Mouse (Mus musculus) activated CD4-positive, CD25-positive, alpha-beta regulatory T cell, adult 4 months (primary cell): ENCODE results near the gene Bckdha. TPM values are rescaled to one million over a fixed set of nuclear protein-coding genes. Genes with fewer than 3 reads are reported as not detected.

Experiments
- ATAC-seq: one replicate; pipeline ENCODE4 v1.8.0; 2017
- polyA plus RNA-seq, 2 experiments: library from polyadenylated mRNA; unstranded; fragments of 100-300 nt; shearing (Covaris generic); gene quantifications; one replicate each; pipeline ENCODE4 v1.2.1; 2017

Bckdha gene
- polyA plus RNA-seq, 2 experiments from 2014 or later, result 15.3 to 15.8 TPM

- no peak for ATAC-seq
These were observed 47.3 kb downstream of the Bckdha start for GRCm38 (mm10) chr7:25611501-25611900.

- ATAC-seq, result no peak
These were observed 48.7 kb downstream of the Bckdha start for GRCm38 (mm10) chr7:25610056-25610455.

GRCm38 (mm10) chr7:25607196-25607595 lies 51.6 kb downstream of the Bckdha start:
- no peak for ATAC-seq

GRCm38 (mm10) chr7:25606625-25607063 lies 52.1 kb downstream of the Bckdha start:
- ATAC-seq, result no peak

GRCm38 (mm10) chr7:25601346-25601745 lies 57.4 kb downstream of the Bckdha start:
- ATAC-seq, result no peak

GRCm38 (mm10) chr7:25600666-25601065 lies 58.1 kb downstream of the Bckdha start:
- ATAC-seq, result no peak

GRCm38 (mm10) chr7:25599663-25600062 lies 59.1 kb downstream of the Bckdha start:
- ATAC-seq, result no peak

- no peak for ATAC-seq
These were observed 64.9 kb downstream of the Bckdha start for GRCm38 (mm10) chr7:25593859-25594258.

GRCm38 (mm10) chr7:25591226-25591625 lies 67.6 kb downstream of the Bckdha start:
- ATAC-seq, result no peak

GRCm38 (mm10) chr7:25585351-25586204 lies 73.2 kb downstream of the Bckdha start:
- ATAC-seq, result no peak

- ATAC-seq, result no peak
These were observed 74.1 kb downstream of the Bckdha start for GRCm38 (mm10) chr7:25584651-25585050.

- ATAC-seq, result no peak
These were observed 76.4 kb downstream of the Bckdha start for GRCm38 (mm10) chr7:25582301-25582810.

Other genes with a start within 250 kb of the Bckdha start
- not detected for gene Cxcl17, start 246.1 kb downstream of the Bckdha start, polyA plus RNA-seq
- under 1 TPM in 1 of 2 experiments, not detected in 1; 0.33 TPM for gene Ceacam1, start 181.4 kb downstream of the Bckdha start, polyA plus RNA-seq
- gene Ceacam2, start 119.1 kb downstream of the Bckdha start, polyA plus RNA-seq, result not detected
- gene Erich4, start 43.1 kb downstream of the Bckdha start, polyA plus RNA-seq, result not detected
- 10 to 100 TPM; 36.4 to 42.7 TPM for gene Dmac2, start 39.6 kb downstream of the Bckdha start, polyA plus RNA-seq
- under 1 TPM; 0.21 to 0.79 TPM for gene B3gnt8, start 32.3 kb downstream of the Bckdha start, polyA plus RNA-seq
- 100 to 1,000 TPM in 1 of 2 experiments, 10 to 100 TPM in 1; 94.5 to 110 TPM for gene Exosc5, start 183 bp upstream of the Bckdha start, polyA plus RNA-seq
- gene Tmem91, start 16.2 kb upstream of the Bckdha start, polyA plus RNA-seq, result 10 to 100 TPM; 10.4 to 11.6 TPM
- 10 to 100 TPM; 54.0 to 70.8 TPM for gene B9d2, start 21.8 kb upstream of the Bckdha start, polyA plus RNA-seq
- gene Tgfb1, start 28.0 kb upstream of the Bckdha start, polyA plus RNA-seq, result 1 to 10 TPM; 4.7 to 8.6 TPM
- 10 to 100 TPM; 31.1 to 46.9 TPM for gene Ccdc97, start 60.1 kb upstream of the Bckdha start, polyA plus RNA-seq
- 10 to 100 TPM; 47.1 to 58.0 TPM for gene Hnrnpul1, start 95.8 kb upstream of the Bckdha start, polyA plus RNA-seq
- 10 to 100 TPM; 16.5 to 26.4 TPM for gene Axl, start 129.7 kb upstream of the Bckdha start, polyA plus RNA-seq
- gene Cyp2s1, start 157.9 kb upstream of the Bckdha start, polyA plus RNA-seq, result 1 to 10 TPM; 3.2 to 4.9 TPM
- gene Cyp2b10, start 238.6 kb upstream of the Bckdha start, polyA plus RNA-seq, result not detected